Mouse (Mus musculus) gastrocnemius, adult 2 months (tissue): ENCODE data around the gene Vti1b. TPM values are rescaled to one million over a fixed set of nuclear protein-coding genes. Genes with fewer than 3 reads are reported as not detected.
A peak's percentile ranks its signal among the peaks of the same experiment; 100 is the strongest.
"Not testable (repeated sequence)": the region's sequence is repeated elsewhere in the genome, so short reads cannot be mapped to it uniquely, and the experiment has no call there.

Experiments
- DNase-seq: peaks from one replicate; pipeline ENCODE4 v3.0.0; 2022
- H3K27ac ChIP-seq: fragments of 200-600 bp; 2 replicates; pipeline ENCODE4 v1.8.1; 2022; ENCODE audit warnings: mild to moderate bottlenecking
- H3K4me3 ChIP-seq: fragments of 200-600 bp; 2 replicates; pipeline ENCODE4 v1.8.1; 2022; ENCODE audit warnings: mild to moderate bottlenecking, moderate library complexity
- CTCF ChIP-seq: fragments of 200-600 bp; IDR thresholded peaks from 2 replicates; pipeline ENCODE4 v1.8.1; 2022; ENCODE audit warnings: antibody characterized with exemption, mild to moderate bottlenecking, moderate library complexity
- intact Hi-C: fragments of 180-260 bp; cut with DNase I; formaldehyde crosslinking; loops from one replicate; pipeline ENCODE4 v1.15.1; 2025
- long read RNA-seq, 2 experiments: library from polyadenylated mRNA; stranded (forward); transcript quantifications; one replicate each; pipeline ENCODE4 v2.0.0; 2021
- total RNA-seq, 2 experiments: library from RNA; stranded (reverse); gene quantifications; 2 replicates each; pipeline ENCODE4 v1.2.3; 2021

The Vti1b gene
- 10 to 100 TPM; 72.1 to 88.9 TPM for total RNA-seq
- long read RNA-seq, experiment 1, transcript Vti1b-201 (6 exons, 1,490 nt), result major isoform, 65 of 77 reads
- long read RNA-seq, experiment 1, partial matches to known transcripts, result 5 of 77 reads
- long read RNA-seq, experiment 1, other reads (novel, unspliced or antisense), result 7 of 77 reads
- long read RNA-seq, experiment 2, transcript Vti1b-201 (6 exons, 1,490 nt), result major isoform, 62 of 71 reads
- long read RNA-seq, experiment 2, partial matches to known transcripts, result 0 of 71 reads
- long read RNA-seq, experiment 2, other reads (novel, unspliced or antisense), result 8 of 71 reads

GRCm38 (mm10) chr12:79172019-79172941 is at the start of gene Vti1b:
Vti1b (minus strand) TSS chr12:79172667.
- peak within 1 kb of the TSS; percentile 100 for H3K27ac ChIP-seq
- intact Hi-C loops, result loop anchor here (5.0 to 10.0 kb wide), 2 partner anchors 1473 to 1775 kb away; partner anchors contain the start of genes Erh, Slc39a9 and Srsf5
- DNase-seq, result peak; percentile 94
- H3K4me3 ChIP-seq, result peak within 1 kb of the TSS; percentile 100
- peak; percentile 72 for TF ChIP-seq CTCF

- intact Hi-C loops, result no loop called here
- no peak for TF ChIP-seq CTCF
- DNase-seq, result no peak
- no peak overlapping the region for H3K27ac ChIP-seq
- H3K4me3 ChIP-seq, result no peak overlapping the region
These were observed 45.0 kb upstream of the Vti1b start for GRCm38 (mm10) chr12:79217511-79217910.

DNA sequence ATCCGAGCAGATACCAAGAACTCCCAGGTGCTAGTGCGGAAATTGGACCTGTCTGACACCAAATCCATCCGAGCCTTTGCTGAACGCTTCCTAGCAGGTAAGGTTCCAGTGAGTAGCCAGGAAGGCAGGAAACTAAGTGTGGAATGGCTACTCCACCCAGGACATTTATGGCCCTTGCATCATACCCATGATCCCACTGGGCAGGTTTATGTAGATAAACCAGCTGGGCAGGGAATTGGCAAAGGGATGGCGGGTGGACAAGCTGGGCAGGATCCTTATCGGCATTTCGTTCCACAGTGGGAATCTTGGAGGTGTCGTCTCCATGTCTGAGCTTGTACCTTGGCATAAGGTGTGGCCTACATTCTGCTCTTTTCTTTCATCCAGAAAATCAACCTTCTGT is 39.0 kb upstream of the Vti1b start:
- no peak for DNase-seq

GRCm38 (mm10) chr12:79208703-79209464 is 36.4 kb upstream of the Vti1b start, which contains the start of gene Rdh12:
Rdh12 (plus strand) TSS chr12:79208914.
- H3K27ac ChIP-seq, result no peak within 1 kb of the TSS
- no peak for TF ChIP-seq CTCF
- peak; percentile 29 for DNase-seq
- intact Hi-C loops, result no loop called here
- H3K4me3 ChIP-seq, result peak within 1 kb of the TSS; percentile 71

More for the DNA sequence above, 39.0 kb upstream of the Vti1b start:
- TF ChIP-seq CTCF, result no peak
- H3K4me3 ChIP-seq, result no peak overlapping the region
- intact Hi-C loops, result no loop called here
- H3K27ac ChIP-seq, result no peak overlapping the region

GRCm38 (mm10) chr12:79201882-79202281 is 29.4 kb upstream of the Vti1b start:
- Histone ChIP-seq H3K27ac (no peak overlapping the region), H3K4me3 (no peak overlapping the region)
- TF ChIP-seq CTCF, result no peak
- no peak for DNase-seq
- intact Hi-C loops, result no loop called here

DNA sequence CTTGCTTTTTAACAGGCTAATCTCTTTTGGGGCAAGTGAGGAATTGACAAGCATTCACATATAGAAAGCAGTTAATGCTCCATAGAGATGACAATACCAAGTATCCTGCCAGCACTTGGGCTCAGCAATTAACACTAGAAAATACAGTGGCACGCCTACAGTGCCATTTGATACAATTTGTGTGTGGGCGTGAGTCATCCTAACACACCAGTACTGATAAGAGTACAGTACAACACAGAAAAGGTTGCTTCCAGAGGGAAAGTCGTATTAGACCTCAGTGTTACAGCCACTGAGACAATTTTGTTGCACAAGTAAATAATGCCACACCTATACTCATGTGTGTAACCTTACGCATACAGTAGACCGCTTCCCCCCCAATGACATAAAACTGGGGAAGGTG is 24.6 kb upstream of the Vti1b start:
- no peak for DNase-seq
- intact Hi-C loops, result no loop called here
- no peak for TF ChIP-seq CTCF
- Histone ChIP-seq H3K4me3 (no peak overlapping the region), H3K27ac (no peak overlapping the region)

DNA sequence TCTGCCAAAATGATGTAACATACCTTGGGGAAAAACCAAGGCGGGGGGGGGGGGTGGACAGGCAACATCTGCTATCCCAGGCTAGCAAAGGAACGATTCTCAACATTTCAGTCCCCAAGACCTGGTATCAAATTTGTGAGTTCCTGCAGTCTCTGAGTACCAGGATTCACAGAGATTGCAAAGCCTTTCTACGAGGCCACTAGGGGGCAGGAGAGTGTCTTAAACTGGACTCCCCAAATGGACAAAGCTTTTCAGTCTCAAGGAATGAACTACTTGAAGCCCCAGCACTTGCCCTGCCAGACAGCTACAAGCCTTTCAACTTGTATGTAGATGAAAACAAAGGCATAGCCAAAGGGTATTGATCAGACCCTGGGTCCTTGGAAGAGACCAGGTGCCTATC is 21.0 kb upstream of the Vti1b start:
- DNase-seq, result peak; percentile 71
- TF ChIP-seq CTCF, result peak; percentile 81
- Histone ChIP-seq H3K27ac (no peak overlapping the region), H3K4me3 (no peak overlapping the region)
- intact Hi-C loops, result loop anchor here (5.0 kb wide), 1 partner anchor 69 kb away; no protein-coding TSS in a partner anchor

DNA sequence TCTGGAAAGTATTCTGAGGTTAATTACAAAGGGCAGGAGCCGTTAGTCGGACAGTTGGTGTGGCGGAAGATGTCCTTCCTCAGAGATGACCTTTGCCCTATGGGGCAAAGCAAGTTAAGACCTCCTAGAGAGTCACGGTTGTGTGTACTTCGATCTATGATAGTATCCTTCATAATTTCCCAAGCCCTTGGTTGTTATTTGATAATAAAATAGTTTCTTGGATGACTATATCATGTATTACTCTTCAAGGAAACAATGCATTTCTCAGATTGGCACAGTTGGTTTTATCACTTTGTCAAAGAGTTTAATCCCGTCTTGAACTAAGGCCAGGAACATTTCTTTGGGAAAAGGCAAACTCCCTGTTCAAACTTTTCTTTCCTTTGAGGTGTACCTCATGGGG is 19.7 kb upstream of the Vti1b start, which contains the start of gene Rdh11:
TSS of gene Rdh11 (minus strand) at position 101 of the 400 bp plus-strand sequence.
- no peak for TF ChIP-seq CTCF
- no peak for DNase-seq
- peak within 1 kb of the TSS; percentile 62 for H3K27ac ChIP-seq
- H3K4me3 ChIP-seq, result peak within 1 kb of the TSS; percentile 80
- intact Hi-C loops, result loop anchor here (5.0 kb wide), 1 partner anchor 70 kb away; no protein-coding TSS in a partner anchor

DNA sequence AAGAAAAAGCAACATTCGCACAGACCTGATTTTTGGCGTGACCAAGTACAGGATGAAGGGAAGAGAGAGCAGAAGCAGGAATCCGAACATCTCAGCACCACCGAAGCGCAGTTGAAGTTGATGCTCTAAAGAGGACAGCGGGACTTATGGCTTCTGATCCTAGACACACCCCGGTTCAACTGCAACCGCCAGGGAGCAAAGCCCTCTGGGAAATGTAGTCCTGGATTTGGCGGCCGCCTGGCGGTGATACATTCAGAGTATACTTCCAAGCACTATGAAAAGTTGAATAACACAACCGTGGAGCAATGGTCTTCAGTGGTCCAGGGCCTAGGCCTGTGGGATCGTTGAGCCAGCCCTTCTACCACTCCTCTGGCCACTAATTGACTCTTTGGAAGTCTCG is 19.2 kb upstream of the Vti1b start:
- peak; percentile 68 for TF ChIP-seq CTCF
- intact Hi-C loops, result loop anchor here (5.0 kb wide), 1 partner anchor 71 kb away; no protein-coding TSS in a partner anchor
- H3K4me3 ChIP-seq, result peak overlapping the region; percentile 80
- H3K27ac ChIP-seq, result peak overlapping the region; percentile 62
- DNase-seq, result peak; percentile 81

DNA sequence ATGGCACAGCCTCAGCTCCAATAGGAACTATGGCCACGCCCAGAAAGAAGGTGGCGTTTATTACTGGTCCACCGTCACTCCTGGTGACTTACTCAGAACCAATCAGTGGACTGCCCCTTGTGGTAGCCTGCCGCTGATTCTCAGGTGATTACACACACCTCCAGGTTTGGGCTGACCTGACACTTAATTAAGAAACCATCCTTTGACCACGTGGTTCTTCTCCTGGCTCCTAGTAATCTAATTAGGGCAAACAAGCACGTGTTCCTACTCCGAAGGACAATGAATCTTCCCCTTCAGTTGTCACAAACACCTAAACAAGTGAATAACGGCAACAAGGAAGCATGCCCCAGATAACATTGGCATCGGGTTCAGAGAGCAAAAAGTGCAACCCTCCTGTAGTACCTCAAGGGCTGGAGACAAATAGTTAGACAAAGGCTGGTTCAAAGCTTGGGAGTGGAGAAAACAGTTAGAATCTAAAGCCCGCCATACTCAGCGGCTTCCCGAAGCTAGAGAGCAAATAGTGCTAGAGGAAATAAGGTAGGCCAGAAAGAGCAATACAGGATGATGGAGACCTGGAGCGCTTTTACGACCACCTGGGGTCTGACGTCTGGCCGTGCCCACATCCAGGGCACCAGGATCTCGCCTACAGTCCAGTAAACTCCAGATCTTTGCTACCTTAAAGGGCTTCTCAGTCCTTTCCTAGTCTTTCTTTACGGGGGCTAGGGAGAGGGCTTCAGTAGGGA is 18.6 kb upstream of the Vti1b start:
- Histone ChIP-seq H3K4me3 (peak overlapping the region; percentile 80), H3K27ac (peak overlapping the region; percentile 62)
- peak; percentile 40 for DNase-seq
- no peak for TF ChIP-seq CTCF
- intact Hi-C loops, result loop anchor here (5.0 kb wide), 1 partner anchor 71 kb away; no protein-coding TSS in a partner anchor

DNA sequence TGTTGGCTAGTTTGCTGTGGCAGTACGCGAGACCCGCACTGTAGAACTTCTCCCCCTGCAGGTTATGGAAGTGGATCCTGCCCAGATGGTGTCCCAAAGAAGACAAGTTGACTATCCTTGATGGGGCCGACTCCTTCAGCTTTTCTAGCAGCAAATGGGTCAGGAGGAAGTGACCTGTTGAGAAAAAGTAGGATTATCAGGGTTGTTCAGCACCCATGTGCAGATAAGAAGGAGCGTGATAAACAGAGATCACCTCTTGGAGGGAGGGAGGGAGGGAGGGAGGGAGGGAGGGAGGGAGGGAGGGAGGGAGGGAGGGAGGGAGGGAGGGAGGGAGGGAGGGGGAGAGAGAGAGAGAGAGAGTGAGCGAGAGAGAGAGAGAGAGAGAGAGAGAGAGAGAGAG is 12.7 kb upstream of the Vti1b start:
- DNase-seq, H3K27ac ChIP-seq, intact Hi-C loops, H3K4me3 ChIP-seq: not testable (repeated sequence)
